Mouse (Mus musculus) mouse embryonic stem cell (cell line): Measurements from ENCODE around the gene Nmnat3.

Experiments
- in situ Hi-C, 2 experiments: fragments of 300-500 bp; cut with MboI; formaldehyde crosslinking; loops; 1 replicate in 1 of 2; 3 replicates in 1 of 2; pipeline ENCODE4 v1.14.3; 2019 to 2020; ENCODE audit warnings: low sequenced_read_pairs in 2 of 2, low pct_unique_long_range_greater_than_20kb in 1 of 2, mixed read lengths in 1 of 2; ENCODE audit not compliant: unreplicated experiment in 1 of 2

Nmnat3 gene

DNA sequence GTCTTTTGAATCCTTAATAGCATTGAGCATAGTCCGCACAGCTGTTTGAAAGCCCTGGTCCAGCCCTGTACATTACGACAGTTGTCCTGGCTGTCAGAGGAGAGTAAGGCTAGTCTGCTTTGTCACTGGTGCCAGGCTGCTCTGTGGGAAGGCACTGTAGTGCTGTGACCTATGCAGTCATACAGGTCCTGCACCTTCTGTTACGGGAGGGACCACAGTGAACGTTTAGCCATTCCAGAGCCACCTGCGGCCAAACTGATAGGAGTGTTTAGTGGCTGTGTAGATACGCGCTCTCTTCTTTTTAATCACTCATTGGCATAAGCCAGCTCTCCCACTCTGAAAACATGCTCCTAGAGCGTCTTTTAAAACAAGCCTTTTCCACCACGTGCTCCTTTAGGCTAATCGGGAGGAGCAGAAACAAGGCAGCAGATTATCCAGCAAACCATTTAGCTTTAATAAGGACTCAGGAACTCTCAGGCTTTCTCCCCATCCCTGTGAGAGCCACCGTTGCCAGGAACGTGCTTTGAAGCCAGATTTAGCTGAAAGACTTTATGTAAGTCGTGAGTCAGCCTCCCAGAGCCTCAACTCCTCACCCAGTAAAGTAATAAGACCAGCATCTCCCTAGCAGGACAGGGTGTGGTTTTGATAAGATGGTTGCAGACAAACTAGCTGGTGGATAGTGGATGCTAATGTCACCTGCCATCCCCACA, 113.1 kb downstream of the Nmnat3 start:
- in situ Hi-C loops, result loop anchor here in 1 of 2 experiments (25.0 kb wide), 1 partner anchor 137 kb away; no protein-coding TSS in a partner anchor

DNA sequence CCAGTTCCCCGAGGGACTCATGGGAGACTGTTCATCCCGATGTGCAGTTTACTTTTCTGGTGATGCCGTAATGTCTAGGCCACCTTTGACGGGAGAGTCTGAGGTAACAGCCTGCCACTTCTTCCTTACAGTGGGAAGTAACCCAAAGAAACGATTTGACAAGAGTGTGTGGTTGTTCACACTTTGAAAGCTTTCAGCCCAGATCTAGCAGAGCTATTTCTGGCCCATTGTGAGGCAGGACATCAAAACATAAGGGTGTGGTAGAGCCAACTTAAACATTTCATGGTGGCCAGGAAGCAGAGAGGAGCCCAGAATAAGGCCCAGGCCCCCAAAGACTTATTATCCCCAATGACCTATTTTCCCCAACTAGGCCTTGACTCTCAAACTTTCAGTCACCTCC, 114.4 kb downstream of the Nmnat3 start:
- in situ Hi-C loops, result loop anchor here in 1 of 2 experiments (25.0 kb wide), 1 partner anchor 136 kb away; no protein-coding TSS in a partner anchor

DNA sequence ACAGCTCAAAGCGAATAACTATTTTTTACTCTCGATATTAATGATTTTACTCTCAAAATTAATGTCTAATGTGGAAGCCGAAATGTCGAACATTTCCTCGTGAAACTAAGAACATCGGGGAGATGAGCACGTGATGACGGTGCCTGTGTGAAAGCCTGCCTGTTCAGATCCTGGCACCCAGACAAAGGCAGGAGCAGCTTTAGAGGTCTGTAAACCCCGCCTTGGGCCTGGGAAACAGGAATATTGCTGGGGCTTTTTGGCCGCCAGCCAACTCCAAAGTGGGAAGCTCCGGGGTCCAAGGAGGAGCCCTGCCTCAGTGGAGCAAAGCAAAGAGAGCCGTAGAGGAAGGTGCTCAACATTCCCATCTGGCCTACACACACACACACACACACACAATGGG, 120.5 kb downstream of the Nmnat3 start:
- in situ Hi-C loops, result loop anchor here in 1 of 2 experiments (25.0 kb wide), 1 partner anchor 130 kb away; no protein-coding TSS in a partner anchor

DNA sequence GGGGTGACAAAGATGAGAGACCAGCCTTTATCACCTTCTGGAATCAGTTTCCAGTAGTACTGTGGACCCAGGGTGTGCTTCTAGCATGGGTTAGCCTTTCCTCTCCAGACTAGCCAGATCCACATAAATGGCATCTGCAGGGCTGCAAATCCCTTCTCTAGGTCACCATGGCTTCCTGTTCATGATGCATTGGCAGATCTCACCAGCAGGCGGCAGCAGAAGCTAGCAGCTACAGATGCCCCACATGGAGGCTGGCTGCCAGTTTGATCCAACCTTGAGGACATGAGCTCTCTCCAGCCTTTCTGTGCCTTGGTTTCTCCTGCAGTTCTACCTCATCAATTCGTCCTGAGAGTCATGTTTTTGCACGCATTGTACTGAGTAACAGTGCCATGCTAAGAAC, 121.9 kb downstream of the Nmnat3 start:
- in situ Hi-C loops, result loop anchor here in 1 of 2 experiments (25.0 kb wide), 1 partner anchor 128 kb away; no protein-coding TSS in a partner anchor

DNA sequence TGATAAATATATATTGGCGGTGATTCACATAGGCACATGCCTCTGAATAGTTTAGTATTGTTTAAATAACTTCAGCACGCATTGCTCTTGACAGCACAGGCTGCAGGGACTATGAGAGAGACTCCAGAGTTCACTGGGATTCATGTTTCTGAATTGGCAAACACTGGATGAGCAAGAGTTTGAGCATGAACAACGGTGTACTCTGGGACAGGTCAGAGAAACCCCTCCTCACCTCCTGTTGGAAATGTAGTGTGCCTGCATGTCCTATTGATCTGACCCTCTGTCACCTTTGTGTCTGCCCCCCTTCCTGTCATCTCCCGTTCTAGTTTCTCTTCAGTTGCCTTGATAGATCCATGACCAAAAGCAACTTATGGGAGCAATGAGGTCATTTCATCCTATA, 128.2 kb downstream of the Nmnat3 start:
- in situ Hi-C loops, result loop anchor here (10.0 to 25.0 kb wide), 2 partner anchors 122 to 129 kb away; no protein-coding TSS in a partner anchor

GRCm38 (mm10) chr9:98417919-98418318, 130.7 kb downstream of the Nmnat3 start:
- in situ Hi-C loops, result loop anchor here (10.0 to 25.0 kb wide), 2 partner anchors 119 to 127 kb away; no protein-coding TSS in a partner anchor

- in situ Hi-C loops, result loop anchor here (10.0 to 25.0 kb wide), 2 partner anchors 119 to 126 kb away; no protein-coding TSS in a partner anchor
Measured at GRCm38 (mm10) chr9:98418346-98418745, 131.1 kb downstream of the Nmnat3 start.

GRCm38 (mm10) chr9:98420666-98421065, 133.4 kb downstream of the Nmnat3 start:
- in situ Hi-C loops, result loop anchor here in 1 of 2 experiments (25.0 kb wide), 1 partner anchor 117 kb away; no protein-coding TSS in a partner anchor

GRCm38 (mm10) chr9:98421903-98422302, 134.7 kb downstream of the Nmnat3 start:
- in situ Hi-C loops, result loop anchor here in 1 of 2 experiments (25.0 kb wide), 1 partner anchor 115 kb away; no protein-coding TSS in a partner anchor

GRCm38 (mm10) chr9:98422656-98423055, 135.4 kb downstream of the Nmnat3 start, which contains the start of gene Rbp1:
Rbp1 (plus strand) TSS chr9:98422961.
- in situ Hi-C loops, result loop anchor here in 1 of 2 experiments (25.0 kb wide), 1 partner anchor 115 kb away; no protein-coding TSS in a partner anchor

- in situ Hi-C loops, result loop anchor here in 1 of 2 experiments (25.0 kb wide), 1 partner anchor 114 kb away; no protein-coding TSS in a partner anchor
Measured at GRCm38 (mm10) chr9:98423691-98424090, 136.5 kb downstream of the Nmnat3 start.

DNA sequence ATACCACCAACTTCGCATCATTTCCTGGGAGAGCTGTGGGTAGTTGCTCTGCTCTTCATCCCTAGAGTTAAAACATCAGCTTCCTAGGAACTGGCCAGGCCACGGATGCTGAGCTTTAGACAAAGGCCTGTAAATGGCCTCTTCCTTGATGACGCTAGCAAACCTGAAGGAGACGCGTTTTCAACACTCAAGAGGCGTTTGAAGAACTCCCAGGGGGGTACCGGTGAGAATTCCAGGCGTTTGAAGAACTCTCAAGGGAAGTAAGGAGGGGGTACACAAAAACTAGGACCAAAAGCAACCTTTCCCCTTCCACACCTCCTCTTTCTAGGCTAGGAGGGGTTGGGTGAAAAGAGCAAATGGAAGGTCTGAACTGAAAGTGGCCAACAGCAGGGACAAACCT, 137.1 kb downstream of the Nmnat3 start:
- in situ Hi-C loops, result loop anchor here in 1 of 2 experiments (25.0 kb wide), 1 partner anchor 113 kb away; no protein-coding TSS in a partner anchor

DNA sequence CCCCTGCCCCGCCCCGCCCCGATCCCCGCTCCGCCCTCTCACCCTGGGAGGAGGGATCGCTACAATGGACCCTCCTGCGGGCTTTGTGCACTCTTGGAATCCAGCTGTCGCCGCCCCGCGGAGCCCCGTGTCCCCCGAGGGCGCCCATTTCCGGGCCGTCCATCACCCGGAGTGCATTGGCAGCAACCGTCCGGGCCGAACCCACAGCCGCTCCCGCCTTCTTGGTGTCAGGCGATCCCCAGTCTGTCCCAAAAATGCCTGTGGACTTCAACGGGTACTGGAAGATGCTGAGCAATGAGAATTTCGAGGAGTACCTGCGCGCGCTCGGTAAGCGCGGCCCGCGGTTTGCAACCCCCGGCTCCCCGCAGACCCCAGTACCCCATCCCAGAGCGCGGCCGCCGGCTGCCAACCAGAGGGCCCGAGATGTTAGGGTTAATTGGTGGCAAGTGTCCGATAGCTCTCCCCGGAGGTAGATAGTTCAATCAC, 137.5 kb downstream of the Nmnat3 start:
- in situ Hi-C loops, result loop anchor here in 1 of 2 experiments (25.0 kb wide), 1 partner anchor 113 kb away; no protein-coding TSS in a partner anchor

DNA sequence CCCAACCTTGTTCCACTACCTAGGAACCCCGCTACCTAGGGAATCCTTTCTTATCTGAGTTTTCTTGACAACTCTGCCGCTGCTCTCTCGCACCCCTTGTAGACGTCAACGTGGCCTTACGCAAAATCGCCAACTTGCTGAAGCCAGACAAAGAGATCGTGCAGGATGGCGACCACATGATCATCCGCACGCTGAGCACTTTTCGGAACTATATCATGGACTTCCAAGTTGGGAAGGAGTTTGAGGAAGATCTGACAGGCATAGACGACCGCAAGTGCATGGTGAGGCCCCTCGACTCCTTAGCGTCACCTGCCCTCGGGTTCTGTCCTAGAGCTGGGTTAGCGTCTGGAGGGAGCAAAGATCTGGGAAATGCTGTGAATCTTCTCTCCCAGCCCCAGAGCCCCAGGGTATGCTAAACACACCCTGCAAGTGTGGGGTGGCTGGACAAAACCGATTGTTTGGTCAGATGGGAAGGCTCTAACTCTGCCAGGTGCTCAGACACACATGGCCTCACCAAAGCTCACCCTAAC, 138.2 kb downstream of the Nmnat3 start:
- in situ Hi-C loops, result no loop called here

DNA sequence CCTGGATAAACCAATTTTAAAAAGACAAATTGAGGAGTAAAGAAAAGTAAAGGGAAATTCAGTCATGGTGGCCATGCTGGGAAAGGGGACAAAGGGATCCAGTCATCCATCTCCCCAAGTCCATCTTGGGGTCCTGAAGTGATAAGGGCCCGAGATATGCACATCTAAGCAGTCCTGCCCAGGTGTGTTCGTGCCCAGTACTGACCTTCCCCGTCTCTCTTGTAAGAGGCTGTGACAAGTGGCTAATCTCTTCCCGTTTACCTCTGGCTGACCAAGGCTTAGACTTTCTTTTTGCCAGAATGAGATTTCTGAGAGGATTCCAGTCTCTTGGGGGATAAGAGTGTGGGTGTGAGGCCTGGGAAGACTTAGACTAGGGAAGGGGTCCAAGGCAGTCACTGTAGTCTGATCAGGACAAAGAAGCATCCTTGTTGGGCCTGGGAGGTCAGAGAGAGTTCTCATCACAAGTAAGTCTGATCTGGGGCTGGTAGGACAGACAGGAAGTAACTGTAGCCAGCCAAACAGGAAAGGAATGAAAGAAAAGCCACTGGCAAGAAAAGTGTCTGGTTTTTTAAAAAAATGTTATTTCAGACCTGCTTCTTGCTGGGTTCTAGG, 140.8 kb downstream of the Nmnat3 start:
- in situ Hi-C loops, result no loop called here

DNA sequence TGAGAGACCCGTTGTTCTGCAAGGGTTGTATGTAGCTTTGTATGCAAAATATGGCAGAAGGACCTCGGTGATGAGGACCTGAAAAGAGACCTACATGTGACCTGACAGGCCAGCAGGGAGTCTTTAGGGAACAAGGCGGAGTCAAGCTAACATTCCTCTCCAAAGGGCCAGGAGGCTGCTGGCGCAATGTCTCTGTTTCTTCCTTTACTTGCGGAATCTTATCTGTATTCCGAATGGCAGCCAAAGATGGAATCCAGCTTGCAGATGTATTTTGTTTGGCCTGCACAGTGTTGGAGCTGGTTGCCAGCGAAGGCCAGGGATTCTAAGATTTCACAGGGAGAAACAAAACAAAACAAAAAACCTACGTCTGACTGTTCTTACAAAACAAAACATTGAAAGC, 141.5 kb downstream of the Nmnat3 start:
- in situ Hi-C loops, result no loop called here

DNA sequence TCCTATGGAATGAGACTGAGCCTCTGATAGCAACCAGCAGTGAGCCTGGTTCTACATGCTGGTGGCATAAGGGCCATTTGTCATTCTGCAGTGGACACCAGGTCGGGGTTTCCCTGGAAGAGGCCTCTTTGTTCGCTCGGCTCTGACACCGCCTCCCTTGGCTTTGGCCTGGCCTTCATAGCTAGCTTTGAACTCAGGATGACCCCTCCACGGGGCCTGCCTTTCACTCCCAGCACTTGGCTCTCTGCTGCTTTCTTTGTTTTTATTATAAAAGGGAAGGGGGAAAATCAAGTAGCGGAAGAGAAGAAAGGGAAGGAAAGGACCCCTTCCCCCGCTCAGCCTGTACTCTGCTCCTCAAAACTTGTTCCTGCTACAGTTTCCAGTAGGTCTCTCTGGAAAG, 142.6 kb downstream of the Nmnat3 start:
- in situ Hi-C loops, result no loop called here

- in situ Hi-C loops, result no loop called here
Measured at GRCm38 (mm10) chr9:98430528-98430927, 143.3 kb downstream of the Nmnat3 start.

DNA sequence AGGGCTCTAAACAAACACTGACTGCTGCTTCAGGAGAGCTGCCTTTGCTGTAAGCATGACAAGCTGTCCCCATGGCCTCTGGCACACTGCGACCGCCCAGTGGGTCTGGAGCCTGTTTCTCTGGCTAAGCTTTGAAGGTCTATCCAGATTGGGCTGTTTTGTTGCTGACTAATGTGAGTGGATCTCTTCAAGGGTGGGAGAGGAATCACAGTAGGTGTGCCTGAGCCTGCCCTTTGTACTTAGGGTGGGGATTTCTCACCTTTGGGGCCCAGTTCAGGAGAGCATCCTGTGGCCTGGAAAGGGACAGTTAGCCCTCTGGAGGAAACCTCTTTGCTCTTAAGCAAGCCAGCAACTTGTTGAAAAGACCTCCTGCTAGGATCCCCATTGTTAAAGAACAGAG, 145.8 kb downstream of the Nmnat3 start:
- in situ Hi-C loops, result no loop called here
